Mouse (Mus musculus) thymus, postnatal 25 days (tissue): ENCODE measurements around the gene Tmem222.

Experiments
- DNase-seq: peaks from one replicate; pipeline ENCODE4 v3.0.0; 2022

Gene Tmem222

DNA sequence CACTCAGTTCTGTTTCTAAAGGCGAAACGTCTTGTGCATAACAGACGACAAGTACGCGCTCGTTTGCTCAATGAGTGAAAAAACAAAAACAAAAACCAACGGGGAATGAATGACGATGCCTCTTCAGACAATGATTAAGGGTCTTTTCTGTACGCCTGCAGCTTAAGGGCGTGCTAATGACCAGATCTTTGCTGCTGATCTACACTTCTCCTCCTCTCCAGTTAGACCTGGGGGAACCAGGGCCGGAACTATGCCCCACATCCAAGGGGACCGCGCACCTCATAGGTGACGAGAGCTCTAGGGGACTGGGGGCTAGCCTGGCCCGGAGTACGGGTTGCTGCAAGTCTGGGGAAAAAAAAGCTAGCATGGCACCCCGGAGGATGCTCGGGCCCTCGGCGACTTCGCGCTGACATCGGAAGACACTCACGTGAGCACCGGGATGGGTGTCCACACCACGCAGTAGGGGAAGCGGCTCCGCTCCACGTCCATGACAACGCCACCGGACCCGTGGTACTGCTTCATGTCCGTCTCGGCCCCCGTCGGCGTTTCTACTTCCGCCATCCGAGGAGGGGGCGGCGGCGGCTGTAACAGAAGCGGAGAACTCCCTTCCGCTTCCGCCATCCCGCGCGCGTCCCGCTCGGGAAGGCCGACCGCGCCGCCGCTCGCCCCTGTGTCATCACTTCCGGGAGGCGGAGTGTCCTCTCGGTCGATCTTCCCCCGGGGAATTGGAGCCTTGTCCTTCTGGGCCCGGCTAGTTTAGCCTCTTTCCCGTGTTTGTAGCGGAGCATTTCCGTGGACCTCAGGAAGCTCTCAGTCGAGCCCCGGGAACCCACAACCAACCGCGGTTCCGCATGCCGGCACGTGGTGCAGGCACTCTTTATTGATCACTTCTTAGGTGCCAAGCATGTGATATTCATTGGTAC is at the start of gene Tmem222:
Gene Tmem222 (minus strand): TSS at position 689 of the 923 bp plus-strand sequence.
- DNase-seq: peak; percentile 95

DNA sequence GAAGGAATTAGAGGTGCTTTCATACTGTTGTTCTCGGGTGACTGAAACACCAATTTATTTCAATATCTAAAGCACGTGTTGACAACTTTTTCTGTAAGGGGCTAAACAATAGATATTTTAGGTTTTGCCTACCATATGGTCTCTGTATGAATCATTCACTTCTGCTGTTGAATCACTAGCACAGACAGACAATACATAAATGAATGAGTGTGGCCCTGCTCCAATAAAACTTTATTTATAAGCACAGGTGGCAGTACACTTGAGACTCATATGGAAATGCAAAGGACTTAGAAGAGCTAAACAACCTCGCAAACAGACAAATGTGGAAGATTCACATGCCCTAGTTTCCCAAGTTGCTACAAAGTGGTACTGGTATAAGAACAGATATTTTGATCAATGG is 42.1 kb upstream of the Tmem222 start:
- no peak for DNase-seq

DNA sequence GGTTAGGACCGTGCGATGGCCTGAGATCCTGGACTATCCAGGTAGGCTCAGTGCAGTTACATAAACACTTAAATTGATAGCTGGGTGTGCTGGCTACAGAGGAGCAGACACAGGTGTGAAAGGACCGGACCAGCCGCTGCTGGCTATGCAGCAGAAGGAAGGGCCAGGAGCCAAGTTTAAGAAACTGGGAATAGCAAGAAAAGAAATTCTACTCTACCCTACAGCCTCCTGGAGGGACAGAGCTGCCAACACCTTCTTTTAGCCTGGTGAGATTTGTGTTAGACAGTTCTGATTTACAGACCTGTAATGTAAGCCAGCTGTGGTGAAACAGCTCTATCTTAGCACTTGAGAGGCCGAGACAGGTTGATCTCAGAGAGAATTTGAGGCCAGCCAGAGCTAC is 38.4 kb upstream of the Tmem222 start:
- no peak for DNase-seq

GRCm38 (mm10) chr4:133314896-133315295 is 37.3 kb upstream of the Tmem222 start:
- no peak for DNase-seq

- DNase-seq: peak; percentile 89
Observed at GRCm38 (mm10) chr4:133309948-133310347, 32.4 kb upstream of the Tmem222 start.

DNA sequence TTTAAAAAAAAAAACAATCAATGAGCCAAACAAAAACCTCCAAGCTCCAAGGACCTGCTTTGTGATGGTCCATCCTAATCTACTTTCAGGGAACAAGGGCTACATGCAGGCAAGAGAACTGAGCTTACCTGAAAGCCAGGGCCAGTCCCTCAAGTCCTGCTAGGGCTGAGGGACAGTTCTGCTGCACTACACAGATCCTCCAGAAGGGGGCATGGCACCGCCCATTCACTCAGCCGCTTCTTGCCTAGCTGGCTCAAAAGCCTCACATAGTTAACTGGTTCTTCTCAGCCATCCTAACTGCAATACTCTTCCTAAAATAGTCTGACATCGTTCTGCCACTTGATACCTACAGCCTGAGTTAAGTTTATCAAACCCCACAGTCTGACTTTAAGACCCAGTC is 29.7 kb upstream of the Tmem222 start:
- peak; percentile 57 for DNase-seq

DNA sequence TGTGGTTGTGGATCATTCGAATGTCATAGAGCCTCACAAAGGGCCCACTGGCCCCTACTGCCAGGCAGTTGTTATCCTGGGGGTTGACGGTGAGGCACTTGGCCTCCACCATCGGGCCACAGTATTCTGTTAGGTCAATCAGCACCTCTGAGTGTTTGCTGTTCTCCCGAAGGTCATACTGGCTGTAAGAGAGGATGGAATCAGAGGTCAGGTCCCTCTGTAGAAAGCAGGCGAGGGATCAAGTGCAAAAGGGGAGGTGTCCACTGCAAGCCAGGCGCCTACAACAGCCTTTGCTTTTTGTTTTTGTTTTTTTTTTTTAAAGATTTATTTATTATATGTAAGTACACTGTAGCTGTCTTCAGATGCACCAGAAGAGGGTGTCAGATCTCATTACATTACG is 28.2 kb upstream of the Tmem222 start:
- DNase-seq: no peak

DNA sequence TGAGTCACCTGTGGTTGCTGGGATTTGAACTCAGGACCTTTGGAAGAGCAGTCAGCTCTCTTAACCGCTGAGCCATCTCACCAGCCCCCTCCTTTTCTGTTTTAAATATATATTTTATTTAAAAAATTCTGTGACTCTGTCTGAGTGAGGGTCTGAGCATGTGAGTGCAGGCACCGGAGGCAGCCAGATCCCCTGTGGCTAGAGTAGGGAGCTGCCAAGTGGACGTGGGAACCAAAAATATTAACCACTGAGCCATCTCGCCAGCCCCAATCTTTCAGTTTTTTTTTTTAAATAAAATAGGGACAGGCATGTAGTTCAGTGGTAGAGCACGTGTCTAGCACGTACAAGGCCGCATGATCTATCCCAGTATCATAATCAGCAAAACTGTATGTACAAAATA is 27.2 kb upstream of the Tmem222 start:
- DNase-seq: no peak

- no peak for DNase-seq
Observed at GRCm38 (mm10) chr4:133302668-133303067, 25.1 kb upstream of the Tmem222 start.

GRCm38 (mm10) chr4:133301802-133302201 is 24.2 kb upstream of the Tmem222 start:
- DNase-seq: peak; percentile 71

DNA sequence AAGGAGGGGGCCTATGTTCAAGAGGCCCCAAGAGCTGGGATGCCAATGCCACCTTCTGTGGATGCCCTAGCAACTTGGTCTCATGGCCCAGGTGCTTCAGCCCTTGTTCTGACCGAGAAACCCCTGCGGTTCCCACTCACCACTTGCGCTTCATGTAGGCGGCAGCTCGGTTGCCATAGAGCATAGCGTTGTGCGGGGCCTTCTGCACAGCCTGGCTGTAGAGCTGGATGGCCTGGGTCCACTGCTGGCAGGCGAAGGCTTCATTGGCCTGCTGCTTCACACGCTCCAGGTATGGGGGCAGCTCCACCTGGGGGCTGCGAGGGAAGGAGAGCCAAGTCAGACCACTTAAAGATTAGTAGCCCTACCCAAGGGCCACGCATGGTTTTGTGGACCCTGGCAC is 22.8 kb upstream of the Tmem222 start:
- DNase-seq: no peak

GRCm38 (mm10) chr4:133299701-133300100 is 22.1 kb upstream of the Tmem222 start:
- no peak for DNase-seq

GRCm38 (mm10) chr4:133298516-133299365 is 21.1 kb upstream of the Tmem222 start:
- peak; percentile 78 for DNase-seq

- peak; percentile 91 for DNase-seq
Observed at GRCm38 (mm10) chr4:133297801-133298238, 20.2 kb upstream of the Tmem222 start.

DNA sequence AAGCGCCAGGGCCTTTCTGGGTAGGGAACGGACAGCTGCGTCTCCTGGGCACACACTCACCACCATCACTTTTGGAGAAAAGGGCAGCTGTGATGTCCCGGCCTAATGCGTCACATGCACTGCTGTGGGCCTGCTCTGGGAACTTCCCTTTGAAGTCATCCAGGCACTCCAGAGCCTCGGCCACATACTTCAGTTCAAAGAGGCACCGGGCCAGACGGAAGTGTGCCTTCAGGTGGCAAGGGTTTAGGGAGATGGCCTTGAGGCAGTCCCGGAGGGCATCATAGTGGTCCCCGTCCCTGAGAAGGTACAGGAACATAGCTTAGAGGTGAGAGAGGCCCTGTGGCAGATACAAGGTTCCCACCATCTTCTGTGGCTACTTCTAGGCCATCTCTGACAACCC is 19.8 kb upstream of the Tmem222 start:
- no peak for DNase-seq

- no peak for DNase-seq
Observed at GRCm38 (mm10) chr4:133294084-133294483, 16.5 kb upstream of the Tmem222 start.

DNA sequence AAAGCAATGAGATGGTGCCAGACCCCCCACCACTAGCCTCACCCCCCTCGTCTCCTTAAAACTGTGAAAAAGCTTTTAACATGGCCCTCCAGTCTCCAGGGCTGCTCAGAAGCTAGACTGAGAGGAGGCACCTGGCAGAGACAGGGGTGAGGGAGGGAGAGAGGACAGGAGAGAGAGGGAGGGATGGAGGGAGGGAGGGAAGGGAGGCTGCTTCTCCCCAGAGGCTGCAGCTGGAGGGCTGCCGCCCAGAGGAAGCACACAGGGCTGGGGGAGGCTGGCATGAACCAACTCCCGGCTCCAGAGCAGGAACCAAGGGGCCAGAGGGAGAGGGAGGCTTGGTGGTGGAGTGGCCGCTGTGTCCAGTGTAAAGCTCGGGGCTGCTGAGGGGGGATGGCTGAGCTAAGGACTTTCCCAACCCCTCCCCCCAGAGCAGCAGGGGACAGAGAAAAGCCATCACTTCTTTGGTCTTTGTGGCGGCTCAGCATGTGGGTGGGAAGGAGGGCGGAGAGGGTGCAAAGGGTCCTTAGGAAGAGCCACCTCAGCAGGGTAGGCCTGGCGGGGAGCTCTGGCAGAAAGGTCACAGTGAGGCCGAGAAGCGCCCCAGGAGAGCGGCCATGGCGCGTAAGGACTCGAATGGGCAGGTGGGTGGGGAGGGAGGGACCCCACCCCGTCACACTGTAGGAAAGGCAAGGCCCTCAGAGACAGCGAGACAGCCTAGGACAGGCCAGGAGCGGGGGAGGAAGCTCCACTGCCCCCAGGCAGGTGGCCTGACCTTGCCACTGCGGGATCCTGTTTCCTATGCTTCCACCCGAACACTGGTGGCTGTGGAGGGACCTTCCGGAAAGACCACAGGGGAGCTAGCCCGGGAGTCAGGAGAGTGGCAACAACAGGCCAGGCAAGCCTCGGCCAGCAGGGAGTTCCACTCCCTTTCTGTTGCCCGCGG is 15.6 kb upstream of the Tmem222 start:
- peak; percentile 58 for DNase-seq

DNA sequence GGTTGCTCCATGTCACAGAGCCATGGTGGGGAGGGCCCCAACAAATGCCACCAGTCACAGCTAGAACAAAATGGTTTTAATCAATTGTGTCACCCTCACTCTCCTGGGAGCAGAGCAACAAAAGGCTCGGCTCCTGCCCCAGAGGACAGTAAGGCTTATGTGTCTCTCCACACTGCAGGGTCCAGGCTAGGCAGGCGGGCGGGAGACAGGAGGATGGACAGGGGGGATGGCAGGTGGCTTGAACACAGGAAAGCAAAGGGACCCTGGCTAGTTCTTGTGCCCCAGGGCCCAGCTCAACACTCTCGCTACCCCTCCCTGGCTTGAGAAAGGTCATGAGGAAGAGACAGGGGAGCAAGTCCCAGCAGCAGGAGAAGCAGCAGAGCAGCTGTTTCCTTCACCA is 14.8 kb upstream of the Tmem222 start:
- DNase-seq: no peak

- DNase-seq: no peak
Observed at GRCm38 (mm10) chr4:133291255-133291654, 13.7 kb upstream of the Tmem222 start.

- DNase-seq: no peak
Observed at GRCm38 (mm10) chr4:133286476-133287077, 9.0 kb upstream of the Tmem222 start.

DNA sequence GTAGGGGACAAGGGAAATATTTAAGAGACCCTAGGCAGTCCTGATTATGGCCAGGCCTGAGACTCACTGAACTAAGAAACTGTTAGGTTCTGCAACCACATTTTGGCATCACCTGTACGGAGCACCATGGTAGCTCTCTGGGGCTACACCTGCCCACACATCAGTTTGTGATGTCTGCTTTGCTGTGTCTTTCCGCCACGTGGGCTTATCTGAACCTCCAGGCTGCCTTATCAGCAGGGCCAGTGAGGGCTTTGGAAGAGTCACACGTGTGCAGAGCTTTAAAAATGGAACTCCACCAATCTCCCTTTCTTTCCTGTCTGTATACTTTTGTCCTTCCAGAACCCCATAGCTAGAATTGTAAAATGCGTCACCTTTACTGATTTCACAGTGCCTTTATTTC is 8.4 kb upstream of the Tmem222 start:
- no peak for DNase-seq

DNA sequence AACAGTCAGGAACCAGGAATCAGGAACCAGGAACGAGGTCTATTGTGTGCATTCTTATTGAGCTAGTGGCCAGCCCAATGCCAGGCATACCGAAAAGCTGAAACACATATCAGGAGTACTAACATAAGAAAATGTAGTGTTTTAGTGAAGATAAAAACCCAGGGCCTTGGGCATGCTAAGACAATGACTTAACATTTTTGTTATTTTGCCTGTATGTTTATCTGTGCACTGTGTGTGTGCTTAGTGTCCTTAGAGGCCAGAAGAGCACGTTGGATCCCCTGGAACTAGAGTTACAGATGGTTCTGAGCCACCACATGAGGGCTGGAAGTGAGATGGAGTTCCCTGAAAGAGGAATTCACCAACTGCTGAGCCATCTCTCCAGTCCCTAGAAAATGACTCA is 7.7 kb upstream of the Tmem222 start:
- no peak for DNase-seq
